Mouse (Mus musculus) intestine, embryonic 14.5 days (tissue): ENCODE data around the gene Fbxl4. TPM values are rescaled to one million over a fixed set of nuclear protein-coding genes. Genes with fewer than 3 reads are reported as not detected.

Experiments used
- ATAC-seq: fragments of 200-750 bp; cut with Nextera tagmentation; replicated peaks from 2 replicates; pipeline ENCODE4 v1.8.0; 2017; ENCODE audit warnings: low read depth, moderate number of reproducible peaks, moderate TSS enrichment, moderate library complexity; ENCODE audit not compliant: low FRiP score, low TSS enrichment
- DNase-seq: peaks from one replicate; pipeline ENCODE4 v3.0.0-alpha.2; 2018; ENCODE audit warnings: low spot score
- H3K27ac ChIP-seq: fragments of 300-500 bp; sonication (generic); 2 replicates; pipeline ENCODE4 v1.5.1; 2014; ENCODE audit warnings: low read depth, mild to moderate bottlenecking, control low read depth
- H3K27me3 ChIP-seq: fragments of 300-500 bp; sonication (generic); replicated peaks from 2 replicates; pipeline ENCODE4 v1.6.1; 2014; ENCODE audit warnings: low read length, control low read depth; ENCODE audit not compliant: control insufficient read depth, insufficient read depth
- H3K36me3 ChIP-seq: fragments of 300-500 bp; sonication (generic); 2 replicates; pipeline ENCODE4 v1.6.1; 2014; ENCODE audit warnings: low read length, control low read depth; ENCODE audit not compliant: control insufficient read depth, insufficient read depth
- H3K4me1 ChIP-seq: fragments of 300-500 bp; sonication (generic); replicated peaks from 2 replicates; pipeline ENCODE4 v1.6.1; 2014; ENCODE audit warnings: low read length, control low read depth, mixed read lengths; ENCODE audit not compliant: control insufficient read depth, insufficient read depth
- H3K4me2 ChIP-seq: fragments of 300-500 bp; sonication (generic); 2 replicates; pipeline ENCODE4 v1.6.1; 2014; ENCODE audit warnings: low read length
- H3K4me3 ChIP-seq: fragments of 300-500 bp; sonication (generic); 2 replicates; pipeline ENCODE4 v1.5.1; 2014; ENCODE audit warnings: low read depth, low read length, control low read depth, mixed read lengths
- H3K9ac ChIP-seq: fragments of 300-500 bp; sonication (generic); 2 replicates; pipeline ENCODE4 v1.6.1; 2014; ENCODE audit warnings: mild to moderate bottlenecking, low read length
- H3K9me3 ChIP-seq: fragments of 300-500 bp; sonication (generic); 2 replicates; pipeline ENCODE4 v1.6.1; 2016; ENCODE audit warnings: low read length, control low read depth; ENCODE audit not compliant: control insufficient read depth
- WGBS: fragments of 180-500 bp; shearing (Covaris S2); extraction: QIAGEN DNeasy Blood & Tissue Kit; methylation state at CpG from one replicate; pipeline ENCODE4 v1.1.7; 2014; 5-methylcytosine and 5-hydroxymethylcytosine counted together
- polyA plus RNA-seq: library from polyadenylated mRNA; unstranded; fragments of >200 nt; fragmentation: Nextera tagmentation; extraction: Ambion mirVana; gene quantifications from 2 replicates; pipeline ENCODE4 v1.2.1, GENCODE M21; 2014

Fbxl4 gene
- polyA plus RNA-seq, 1 experiment from 2014 or later: 16.3 TPM

- no peak overlapping the region for H3K4me2 ChIP-seq
- DNase-seq (no peak), ATAC-seq (no peak)
- H3K9me3 ChIP-seq: no peaks in the 10 kb centered on the region
- no peaks in the 10 kb centered on the region for H3K36me3 ChIP-seq
- H3K27me3 ChIP-seq: no peaks in the 10 kb centered on the region
- no peak overlapping the region for H3K4me3 ChIP-seq
- H3K27ac ChIP-seq: no peak overlapping the region
- no peaks in the 10 kb centered on the region for H3K4me1 ChIP-seq
- 62% methylated on average over 6 of the region's 6 CpGs for WGBS
- no peak overlapping the region for H3K9ac ChIP-seq
Observed at GRCm38 (mm10) chr4:22380646-22381045, 23.3 kb downstream of the Fbxl4 start.

- Histone ChIP-seq H3K4me3 (no peak overlapping the region), H3K27ac (no peak overlapping the region), H3K27me3 (no peaks in the 10 kb centered on the region), H3K36me3 (no peaks in the 10 kb centered on the region), H3K4me1 (no peaks in the 10 kb centered on the region), H3K9ac (no peak overlapping the region), H3K4me2 (no peak overlapping the region), H3K9me3 (no peaks in the 10 kb centered on the region)
- DNase-seq (no peak), ATAC-seq (no peak)
- WGBS: 90% methylated on average over 1 of the region's 1 CpGs
Observed at GRCm38 (mm10) chr4:22383528-22384265, 26.4 kb downstream of the Fbxl4 start.

DNA sequence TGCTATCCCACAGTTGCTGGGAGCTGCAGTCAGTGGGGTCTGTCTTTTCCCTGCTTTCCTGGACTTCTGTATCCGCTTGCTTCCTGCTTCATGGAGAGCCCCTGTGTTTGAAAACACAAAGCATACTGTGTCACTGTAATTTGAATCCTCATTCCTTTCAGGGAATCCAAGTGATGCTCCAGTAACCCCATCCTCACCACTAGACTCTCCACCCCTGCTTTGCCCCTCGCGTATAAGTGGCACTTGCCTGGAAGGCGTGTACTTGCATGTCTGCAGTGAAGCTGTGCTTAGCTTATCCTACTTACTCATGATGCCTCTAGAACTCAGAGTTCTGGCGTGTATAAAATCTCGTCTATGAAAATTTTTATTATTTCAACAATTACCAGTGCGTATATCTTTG lies 32.7 kb downstream of the Fbxl4 start:
- no peak overlapping the region for H3K27ac ChIP-seq
- no peaks in the 10 kb centered on the region for H3K36me3 ChIP-seq
- H3K9me3 ChIP-seq: no peaks in the 10 kb centered on the region
- no peak overlapping the region for H3K9ac ChIP-seq
- H3K4me1 ChIP-seq: no peaks in the 10 kb centered on the region
- no peaks in the 10 kb centered on the region for H3K27me3 ChIP-seq
- DNase-seq: no peak
- 56% methylated on average over 7 of the region's 7 CpGs for WGBS
- ATAC-seq: no peak
- no peak overlapping the region for H3K4me3 ChIP-seq
- H3K4me2 ChIP-seq: no peak overlapping the region

DNA sequence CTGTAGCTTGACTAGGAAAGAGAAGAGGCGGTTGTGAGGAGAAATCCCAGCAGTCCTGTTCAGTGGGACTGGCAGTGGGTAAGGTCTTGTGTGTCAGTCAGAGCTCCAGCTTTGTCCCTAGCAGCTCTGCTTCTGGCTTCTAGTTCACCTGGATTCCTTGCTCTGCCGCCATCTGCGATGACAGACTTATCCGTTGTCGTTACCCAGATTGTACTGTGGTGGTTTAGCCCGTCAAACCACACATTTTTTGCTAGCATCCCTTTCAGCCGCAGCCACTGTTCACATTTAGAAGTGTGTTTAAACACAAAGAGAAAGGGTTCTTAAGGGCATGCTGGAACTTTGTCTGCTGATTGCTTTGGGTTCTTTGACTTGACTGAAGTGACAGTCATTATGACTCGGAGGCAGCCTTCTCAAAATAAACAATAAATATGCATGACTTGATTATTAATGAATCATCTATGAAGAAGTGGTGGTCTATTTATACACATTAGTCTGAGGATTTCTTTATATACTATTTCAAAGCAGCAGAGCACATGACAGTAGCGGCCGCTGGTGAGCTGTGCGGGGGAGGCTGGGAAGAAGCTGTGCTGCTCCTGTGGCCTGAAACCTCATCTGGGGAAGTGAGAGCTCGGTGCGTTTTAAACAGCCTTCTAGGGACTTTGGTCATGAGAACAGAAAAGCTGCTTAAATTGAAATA lies 35.6 kb downstream of the Fbxl4 start:
- Histone ChIP-seq H3K36me3 (no peaks in the 10 kb centered on the region), H3K4me2 (no peak overlapping the region), H3K4me3 (no peak overlapping the region), H3K27ac (no peak overlapping the region), H3K4me1 (no peaks in the 10 kb centered on the region), H3K9ac (no peak overlapping the region), H3K27me3 (no peaks in the 10 kb centered on the region), H3K9me3 (no peaks in the 10 kb centered on the region)
- WGBS: 64% methylated on average over 13 of the region's 13 CpGs
- ATAC-seq (no peak), DNase-seq (no peak)

DNA sequence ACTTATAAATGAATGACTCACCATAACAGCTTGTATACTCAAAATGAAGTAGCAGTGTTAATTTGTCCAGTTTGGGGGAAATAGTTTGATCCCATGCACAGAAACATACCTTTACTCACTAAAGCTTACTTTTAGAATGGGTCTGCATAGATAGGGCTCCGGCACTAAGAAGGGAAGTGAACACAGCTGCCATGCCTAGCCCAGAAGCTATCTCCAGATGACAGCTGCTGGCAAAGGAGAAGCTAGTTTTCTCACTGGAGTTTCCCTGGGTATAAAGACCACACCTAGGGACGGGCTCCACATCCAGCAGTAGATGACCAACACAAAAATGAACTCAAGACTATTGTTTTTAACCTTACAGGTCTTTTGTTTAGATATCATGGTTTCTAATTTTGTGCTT lies 38.1 kb downstream of the Fbxl4 start:
- WGBS: 84% methylated on average over 2 of the region's 2 CpGs

GRCm38 (mm10) chr4:22396484-22397000 lies 39.2 kb downstream of the Fbxl4 start:
- 100% methylated on average over 1 of the region's 1 CpGs for WGBS
- H3K27me3 ChIP-seq: no peaks in the 10 kb centered on the region
- H3K4me3 ChIP-seq: no peak overlapping the region
- no peaks in the 10 kb centered on the region for H3K4me1 ChIP-seq
- no peak for ATAC-seq
- no peak overlapping the region for H3K27ac ChIP-seq
- no peak overlapping the region for H3K9ac ChIP-seq
- no peak for DNase-seq
- H3K36me3 ChIP-seq: no peaks in the 10 kb centered on the region
- no peak overlapping the region for H3K4me2 ChIP-seq
- no peaks in the 10 kb centered on the region for H3K9me3 ChIP-seq

More for the DNA sequence above, 38.1 kb downstream of the Fbxl4 start:
- no peak for DNase-seq
- no peaks in the 10 kb centered on the region for H3K9me3 ChIP-seq
- no peak overlapping the region for H3K27ac ChIP-seq
- no peak overlapping the region for H3K9ac ChIP-seq
- H3K36me3 ChIP-seq: no peaks in the 10 kb centered on the region
- no peaks in the 10 kb centered on the region for H3K27me3 ChIP-seq
- H3K4me1 ChIP-seq: no peaks in the 10 kb centered on the region
- no peak overlapping the region for H3K4me3 ChIP-seq
- H3K4me2 ChIP-seq: no peak overlapping the region
- ATAC-seq: no peak

DNA sequence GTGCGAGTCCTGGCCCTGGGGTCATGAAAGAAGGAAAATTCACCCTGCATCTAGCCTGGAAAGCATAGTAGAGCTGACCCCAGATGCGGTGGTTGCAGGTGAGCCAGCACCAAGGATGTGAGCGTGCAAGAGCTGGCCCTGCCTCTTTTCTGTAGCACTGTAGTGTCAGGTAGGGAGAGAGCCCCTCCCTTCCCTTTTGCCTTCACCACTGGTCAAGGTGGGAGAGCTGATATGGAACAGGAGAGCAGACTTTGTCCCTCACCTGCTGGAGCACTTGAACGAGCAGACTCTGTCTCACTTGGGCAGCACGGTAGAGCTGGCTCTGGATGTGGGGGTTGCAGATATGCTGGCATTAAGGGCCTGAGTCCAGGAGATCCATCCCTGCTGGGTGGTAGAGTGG lies 39.7 kb downstream of the Fbxl4 start:
- no peak overlapping the region for H3K4me3 ChIP-seq
- no peaks in the 10 kb centered on the region for H3K36me3 ChIP-seq
- H3K9me3 ChIP-seq: no peaks in the 10 kb centered on the region
- ATAC-seq (no peak), DNase-seq (no peak)
- H3K27me3 ChIP-seq: no peaks in the 10 kb centered on the region
- 97% methylated on average over 5 of the region's 5 CpGs for whole genome bisulfite sequencing
- no peak overlapping the region for H3K4me2 ChIP-seq
- H3K9ac ChIP-seq: no peak overlapping the region
- H3K4me1 ChIP-seq: no peaks in the 10 kb centered on the region
- H3K27ac ChIP-seq: no peak overlapping the region

DNA sequence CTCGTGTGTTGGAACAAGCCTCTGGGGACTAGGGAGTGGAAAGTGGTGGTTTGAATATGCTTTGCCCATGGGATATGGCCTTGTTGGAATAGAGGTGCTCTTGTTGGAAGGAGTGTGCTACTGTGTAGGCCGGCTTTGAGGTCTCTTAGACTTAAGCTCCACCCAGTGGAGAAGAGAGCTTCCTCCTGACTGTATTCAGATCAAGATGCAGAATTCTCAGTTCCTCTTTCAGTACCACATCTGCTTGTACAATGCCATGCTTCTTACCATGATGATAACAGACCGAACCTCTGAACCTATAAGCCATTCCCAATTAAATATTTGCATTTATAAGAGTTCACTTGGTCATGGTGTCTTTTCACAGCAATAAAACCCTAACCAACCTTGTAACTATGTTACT lies 44.7 kb downstream of the Fbxl4 start:
- ATAC-seq (no peak), DNase-seq (no peak)
- H3K9ac ChIP-seq: no peak overlapping the region
- H3K4me1 ChIP-seq: no peaks in the 10 kb centered on the region
- H3K9me3 ChIP-seq: no peaks in the 10 kb centered on the region
- 88% methylated on average over 3 of the region's 3 CpGs for WGBS
- no peak overlapping the region for H3K4me3 ChIP-seq
- no peak overlapping the region for H3K4me2 ChIP-seq
- no peaks in the 10 kb centered on the region for H3K27me3 ChIP-seq
- no peak overlapping the region for H3K27ac ChIP-seq
- H3K36me3 ChIP-seq: no peaks in the 10 kb centered on the region; the same call in 1 of the 2 replicates
